Mouse (Mus musculus) frontal cortex, postnatal 14 days (tissue): ENCODE measurements around the gene Ap2m1.

Experiments used
- DNase-seq, 2 experiments: peaks; one replicate each; pipeline ENCODE4 v3.0.0; 2022; ENCODE audit warnings: low spot score in 2 of 2

Gene Ap2m1

GRCm38 (mm10) chr16:20529375-20529774 lies 5.9 kb upstream of the Ap2m1 start:
- DNase-seq = no peak

DNA sequence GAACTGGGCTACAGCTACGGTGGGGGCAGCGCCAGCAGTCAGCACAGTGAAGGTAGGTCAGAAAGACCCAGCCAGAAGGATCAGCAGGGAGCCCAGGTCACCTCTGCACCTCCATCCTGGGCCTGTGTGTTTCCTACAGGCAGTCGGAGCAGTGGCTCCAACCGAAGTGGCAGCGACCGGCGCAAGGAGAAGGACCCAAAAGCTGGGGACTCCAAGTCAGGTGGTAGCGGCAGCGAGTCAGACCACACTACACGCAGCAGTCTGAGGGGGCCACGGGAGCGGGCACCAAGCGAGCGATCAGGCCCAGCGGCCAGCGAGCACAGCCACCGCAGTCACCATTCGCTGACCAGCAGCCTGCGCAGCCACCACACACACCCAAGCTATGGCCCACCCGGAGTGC lies 4.3 kb upstream of the Ap2m1 start:
- no peak for DNase-seq

DNA sequence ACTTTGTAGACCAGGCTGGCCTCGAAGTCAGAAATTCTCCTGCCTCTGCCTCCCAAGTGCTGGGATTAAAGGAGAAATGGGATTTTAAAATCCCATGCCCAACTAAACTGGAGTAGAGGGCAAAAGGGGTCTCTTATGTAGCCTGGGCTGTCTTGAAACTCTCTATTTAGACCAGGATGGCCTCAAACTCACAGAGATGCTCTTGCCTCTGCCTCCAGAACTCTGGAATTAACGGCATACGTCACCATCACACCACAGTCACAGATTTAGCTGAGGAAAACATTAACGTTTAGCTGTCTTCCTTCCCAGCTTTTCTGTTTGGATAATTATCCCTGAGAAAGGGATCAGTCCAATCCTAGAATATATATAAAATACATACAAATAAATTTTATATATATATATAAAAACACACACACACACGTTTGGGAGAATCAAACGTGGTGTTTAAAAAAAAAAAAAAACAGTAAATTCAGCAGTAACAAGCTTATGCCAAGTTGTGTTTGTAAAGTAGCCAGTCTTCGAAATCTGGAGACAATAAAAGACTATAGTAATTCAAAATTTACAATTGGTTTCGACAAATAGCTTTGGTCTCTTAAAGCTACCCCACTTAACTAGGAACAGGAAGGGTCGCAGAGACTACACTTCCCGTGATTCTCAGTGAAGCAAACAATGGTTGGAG lies 522 bp upstream of the Ap2m1 start:
- no peak for DNase-seq

DNA sequence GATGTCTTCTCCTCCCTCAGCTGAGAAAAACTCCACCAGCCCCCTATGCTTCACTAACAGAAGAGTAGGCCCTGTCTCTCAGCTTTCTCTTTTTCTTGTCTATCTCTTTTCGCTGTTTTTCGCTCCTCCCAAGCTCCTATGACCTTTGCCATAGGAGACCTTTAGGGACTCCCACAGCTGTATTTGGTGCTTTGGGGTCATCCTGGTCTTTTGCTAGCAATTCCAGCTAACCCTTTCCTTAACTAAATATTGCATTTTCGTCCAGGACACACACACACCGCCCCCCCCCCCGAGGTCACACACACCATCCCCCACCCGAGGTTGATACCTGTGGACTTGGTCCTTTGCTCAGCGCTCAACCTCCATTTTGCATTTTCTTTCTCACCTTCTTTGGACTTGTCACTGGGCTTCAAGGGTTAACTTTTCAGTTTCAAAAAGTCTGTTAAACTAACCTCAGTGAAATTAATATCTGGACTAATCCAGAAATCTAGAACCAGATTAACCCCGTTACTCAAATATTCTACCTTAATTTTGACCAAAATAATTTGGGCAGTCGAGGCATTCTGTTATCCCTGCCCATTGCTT lies 895 bp downstream of the Ap2m1 start:
- DNase-seq = no peak

DNA sequence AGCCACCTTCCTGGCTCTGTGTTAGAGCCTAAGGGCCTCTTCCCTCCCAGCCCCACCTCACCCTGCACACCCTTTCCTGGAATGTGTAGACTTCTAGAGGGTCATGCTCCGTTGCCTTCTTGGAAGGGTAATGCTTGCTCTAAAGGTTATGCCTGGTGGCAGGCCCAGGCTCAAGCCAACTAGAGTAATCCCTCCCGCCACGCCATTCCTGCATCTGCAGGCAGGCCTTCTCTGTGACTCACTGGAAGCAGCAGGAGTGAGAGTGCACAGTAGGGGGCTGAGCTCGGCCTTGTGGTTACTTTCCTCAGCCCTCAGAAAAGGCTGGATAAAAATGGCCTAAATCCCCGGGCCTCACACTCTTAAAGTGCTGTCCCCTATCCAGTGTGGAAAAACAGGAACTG lies 1.8 kb downstream of the Ap2m1 start:
- DNase-seq = no peak

- no peak for DNase-seq
These were observed 2.5 kb downstream of the Ap2m1 start for GRCm38 (mm10) chr16:20537601-20538320.

- DNase-seq = no peak
These were observed 4.4 kb downstream of the Ap2m1 start for GRCm38 (mm10) chr16:20539649-20540048.

DNA sequence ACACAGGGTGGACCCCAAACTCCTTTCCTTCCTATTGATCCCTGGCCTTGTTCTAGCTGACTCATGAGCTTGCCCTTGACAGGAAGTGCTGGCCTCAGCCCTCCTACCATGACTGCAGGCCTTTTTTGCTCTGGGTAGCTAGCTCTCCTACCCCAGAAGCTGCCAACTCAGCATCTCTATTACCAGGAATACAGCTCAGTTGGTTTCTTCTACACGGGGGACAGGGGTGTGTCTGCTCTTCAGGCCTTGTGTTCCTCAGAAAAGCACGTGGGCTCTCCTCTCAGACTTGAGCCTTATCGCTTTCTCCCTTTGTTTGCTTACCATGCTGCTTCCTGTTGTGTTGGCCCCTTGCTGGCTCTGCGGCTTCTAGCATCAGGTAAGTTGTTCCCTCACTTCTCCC lies 5.2 kb downstream of the Ap2m1 start:
- DNase-seq = no peak

DNA sequence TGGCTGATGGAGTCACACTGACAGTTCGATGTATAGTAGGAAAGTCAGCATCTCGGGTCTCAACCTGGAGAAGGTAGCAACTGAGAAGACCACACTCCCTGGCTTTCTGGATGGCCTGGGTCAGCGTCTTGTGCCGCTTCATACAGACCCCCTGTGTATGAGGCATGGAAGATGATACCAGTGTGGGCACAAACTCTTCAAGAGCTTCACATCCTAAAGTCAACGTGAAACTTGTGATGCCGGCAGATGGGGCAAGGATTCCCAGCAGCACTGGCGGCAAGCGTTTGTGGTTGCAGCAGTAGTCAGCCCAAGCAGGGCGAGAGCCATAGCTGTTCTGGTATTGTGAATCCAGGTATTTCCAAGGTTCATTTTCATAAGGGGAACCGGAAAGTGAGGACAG lies 10.4 kb downstream of the Ap2m1 start:
- DNase-seq = no peak

GRCm38 (mm10) chr16:20547423-20547822 lies 12.1 kb downstream of the Ap2m1 start:
- DNase-seq = no peak

DNA sequence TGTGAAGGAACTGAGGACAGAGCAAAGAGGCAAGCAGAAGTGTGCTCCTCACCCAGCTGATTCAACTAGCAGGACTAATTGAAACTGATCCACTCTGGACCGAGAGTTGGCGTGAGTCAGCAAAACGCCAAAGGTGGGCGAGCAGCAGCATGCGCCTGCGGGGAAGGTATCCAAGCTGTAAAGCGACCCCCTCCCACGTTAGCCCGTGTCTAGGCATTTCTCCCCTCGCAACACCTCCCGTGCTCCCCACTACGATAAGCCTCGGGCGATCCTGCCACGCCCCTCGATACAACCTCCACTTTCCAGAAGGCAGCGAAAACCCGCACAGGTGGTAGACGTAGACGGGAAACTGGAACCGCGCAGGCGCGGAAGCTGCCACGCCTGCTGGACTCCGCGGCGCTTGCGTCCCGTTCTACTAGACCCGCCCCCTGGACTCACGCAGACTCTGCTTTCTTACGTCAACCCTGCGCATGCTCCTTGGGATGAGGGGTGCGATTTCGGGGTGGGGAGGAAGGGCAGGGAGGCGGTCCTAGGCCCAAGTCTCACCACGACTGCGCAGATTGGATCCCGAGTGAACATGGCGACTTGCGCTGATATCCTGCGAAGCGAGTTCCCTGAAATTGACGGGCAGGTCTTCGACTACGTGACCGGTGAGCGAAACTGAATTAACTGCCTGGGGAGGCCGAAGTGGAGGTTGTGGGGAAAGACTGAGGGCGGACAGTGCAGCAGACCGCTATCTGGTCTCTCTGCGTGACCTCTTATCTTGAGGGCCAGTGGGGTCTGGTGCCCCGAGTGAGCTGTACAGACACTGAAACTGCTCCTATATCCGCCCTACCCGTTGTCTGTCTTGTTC lies 13.0 kb downstream of the Ap2m1 start, which contains the start of gene Abcf3:
TSS of gene Abcf3 (plus strand) at position 482 of the 853 bp plus-strand sequence.
- DNase-seq = peak; percentile 96

DNA sequence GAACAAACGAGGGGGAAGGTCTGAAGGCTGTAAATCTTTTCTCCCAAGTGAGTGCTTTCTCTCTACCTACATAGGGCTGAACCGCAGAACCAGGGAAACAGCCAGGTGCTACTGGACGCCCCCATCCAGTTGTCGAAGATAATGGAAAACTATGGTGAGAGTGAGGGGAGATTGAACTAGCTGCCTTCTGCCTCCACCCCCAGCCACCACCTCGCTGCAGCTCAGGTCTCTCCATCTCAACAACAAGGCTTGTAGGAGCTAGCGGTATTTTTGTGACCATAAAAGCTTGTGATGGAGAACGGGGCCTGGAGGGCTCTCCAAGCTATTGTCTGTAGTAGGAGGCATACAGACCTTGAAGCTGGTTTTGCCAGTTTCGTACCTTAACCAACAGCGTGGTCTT lies 13.9 kb downstream of the Ap2m1 start:
- no peak for DNase-seq

GRCm38 (mm10) chr16:20551691-20552090 lies 16.4 kb downstream of the Ap2m1 start:
- DNase-seq = no peak

DNA sequence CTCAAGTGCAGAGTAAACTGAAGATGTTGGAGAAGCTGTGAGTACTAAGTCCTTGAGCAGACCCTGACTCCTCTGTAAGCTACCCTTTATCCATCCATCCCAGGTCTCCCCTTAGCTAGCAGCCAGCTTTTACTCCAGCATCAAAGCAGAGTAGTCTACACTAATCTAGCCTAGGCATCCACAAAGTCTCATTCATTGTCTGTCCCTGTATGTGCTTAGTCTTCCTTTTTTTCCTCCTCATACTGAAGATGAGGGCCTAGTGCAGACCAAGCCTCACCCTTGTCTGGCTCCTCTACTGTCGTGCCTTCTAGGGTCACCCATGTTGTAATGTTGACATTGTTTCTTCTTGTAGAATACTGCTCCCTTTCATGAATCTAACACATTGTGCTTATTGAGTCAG lies 17.3 kb downstream of the Ap2m1 start:
- no peak for DNase-seq

DNA sequence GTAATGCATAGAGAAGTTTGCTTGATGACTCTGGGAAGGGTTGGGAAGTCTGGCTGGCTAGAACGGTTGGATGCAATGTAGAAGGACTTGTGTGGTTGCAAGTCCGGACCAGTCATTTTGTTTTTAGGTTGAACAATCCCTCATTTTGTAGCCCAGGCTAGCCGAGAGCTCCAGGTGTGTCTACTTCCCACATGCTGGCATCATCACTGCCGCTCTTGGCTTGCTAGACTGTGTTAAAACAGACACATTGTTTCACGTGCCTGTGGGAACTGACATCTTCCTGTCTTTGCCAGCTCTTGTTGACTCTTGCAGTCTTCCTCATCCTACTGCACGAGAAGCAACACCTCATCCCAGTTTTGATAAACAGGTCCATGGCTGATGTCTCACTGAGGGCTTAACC lies 19.7 kb downstream of the Ap2m1 start:
- DNase-seq = no peak

DNA sequence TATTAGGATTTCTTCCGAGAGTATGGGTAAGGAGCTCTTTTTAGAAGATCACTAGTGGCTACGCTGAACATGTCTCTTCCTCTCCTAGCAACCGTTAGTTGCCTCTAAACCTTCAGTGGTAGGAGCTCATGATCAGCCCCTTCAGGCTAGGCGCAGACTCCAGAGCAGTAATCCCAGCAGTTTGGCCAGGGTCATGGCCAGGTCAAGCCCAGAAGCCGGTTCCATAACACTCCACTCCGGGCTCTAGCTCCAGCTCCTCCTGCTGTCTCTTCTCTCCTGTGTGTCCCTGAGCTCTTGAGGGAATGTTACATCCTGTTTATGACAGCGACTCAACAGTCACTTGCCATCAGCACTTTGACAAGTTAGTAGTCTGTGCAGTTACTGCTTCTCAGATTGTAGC lies 22.1 kb downstream of the Ap2m1 start:
- no peak for DNase-seq

GRCm38 (mm10) chr16:20565075-20565474 lies 29.8 kb downstream of the Ap2m1 start:
- no peak for DNase-seq

GRCm38 (mm10) chr16:20589366-20589938 lies 54.2 kb downstream of the Ap2m1 start, which contains the start of gene Vwa5b2:
Gene Vwa5b2, plus strand, starts transcription at chr16:20589471.
- peak; percentile 33 to 48 for DNase-seq

- peak; percentile 31 to 44 for DNase-seq
These were observed 54.8 kb downstream of the Ap2m1 start for GRCm38 (mm10) chr16:20589939-20590679.

- DNase-seq = no peak
These were observed 55.4 kb downstream of the Ap2m1 start for GRCm38 (mm10) chr16:20590680-20591038.

- DNase-seq = no peak
These were observed 55.9 kb downstream of the Ap2m1 start for GRCm38 (mm10) chr16:20591076-20591705.
